Mouse (Mus musculus) kidney, embryonic 14.5 days (tissue): ENCODE measurements around the gene Pim1. TPM values are rescaled to one million over a fixed set of nuclear protein-coding genes. Genes with fewer than 3 reads are reported as not detected.
A peak's percentile ranks its signal among the peaks of the same experiment; 100 is the strongest.
"Not testable (repeated sequence)": the region's sequence is repeated elsewhere in the genome, so short reads cannot be mapped to it uniquely, and the experiment has no call there.

Experiments
- ATAC-seq: fragments of 200-750 bp; cut with Nextera tagmentation; 2 replicates; pipeline ENCODE4 v1.8.0; 2017; ENCODE audit warnings: moderate number of reproducible peaks, mild to moderate bottlenecking, moderate TSS enrichment, moderate library complexity; ENCODE audit not compliant: low FRiP score, low TSS enrichment
- H3K27ac ChIP-seq: fragments of 300-500 bp; sonication (generic); 2 replicates; pipeline ENCODE4 v1.5.1; 2014; ENCODE audit warnings: low read depth, mild to moderate bottlenecking, low read length, moderate library complexity, mixed read lengths
- H3K27me3 ChIP-seq: fragments of 300-500 bp; sonication (generic); 2 replicates; pipeline ENCODE4 v1.6.1; 2014; ENCODE audit warnings: mild to moderate bottlenecking, low read length; ENCODE audit not compliant: control insufficient read depth, insufficient read depth
- H3K36me3 ChIP-seq: fragments of 300-500 bp; sonication (generic); 2 replicates; pipeline ENCODE4 v1.6.1; 2014; ENCODE audit warnings: low read length, mixed read lengths; ENCODE audit not compliant: control insufficient read depth, insufficient read depth
- H3K4me1 ChIP-seq: fragments of 300-500 bp; sonication (generic); 2 replicates; pipeline ENCODE4 v1.6.1; 2014; ENCODE audit warnings: low read length, mixed read lengths; ENCODE audit not compliant: control insufficient read depth, insufficient read depth
- H3K4me2 ChIP-seq: fragments of 300-500 bp; sonication (generic); replicated peaks from 2 replicates; pipeline ENCODE4 v1.6.1; 2014; ENCODE audit warnings: low read depth, mild to moderate bottlenecking, low read length
- H3K4me3 ChIP-seq: fragments of 300-500 bp; sonication (generic); 2 replicates; pipeline ENCODE4 v1.5.1; 2014; ENCODE audit warnings: mild to moderate bottlenecking, low read length
- H3K9ac ChIP-seq: fragments of 300-500 bp; sonication (generic); 2 replicates; pipeline ENCODE4 v1.6.1; 2014; ENCODE audit warnings: low read depth, mild to moderate bottlenecking, low read length, moderate library complexity
- H3K9me3 ChIP-seq: fragments of 300-500 bp; sonication (generic); 2 replicates; pipeline ENCODE4 v1.6.1; 2016; ENCODE audit warnings: low read length; ENCODE audit not compliant: control insufficient read depth
- WGBS: fragments of 180-500 bp; shearing (Covaris S2); extraction: QIAGEN DNeasy Blood & Tissue Kit; methylation state at CpG from one replicate; pipeline ENCODE4 v1.1.7; 2014; 5-methylcytosine and 5-hydroxymethylcytosine counted together
- polyA plus RNA-seq: library from polyadenylated mRNA; unstranded; fragments of >200 nt; fragmentation: Nextera tagmentation; extraction: Ambion mirVana; gene quantifications from 2 replicates; pipeline ENCODE4 v1.2.1, GENCODE M21; 2014

The Pim1 gene
- polyA plus RNA-seq, 1 experiment from 2014 or later, result 12.6 TPM

- peak overlapping the region; percentile 9; the same call in 1 of the 2 replicates for H3K4me3 ChIP-seq
- peak overlapping the region; percentile 32 for H3K4me2 ChIP-seq
- H3K36me3 ChIP-seq, result no peaks in the 10 kb centered on the region
- H3K9ac ChIP-seq, result peak overlapping the region; percentile 49; the same call in 1 of the 2 replicates
- peak overlapping the region; percentile 84 for H3K27ac ChIP-seq
- no peaks in the 10 kb centered on the region for H3K27me3 ChIP-seq
- H3K4me1 ChIP-seq, result peaks cover 13% of the 10 kb centered on the region
- peak; percentile 87 for ATAC-seq
- no peaks in the 10 kb centered on the region for H3K9me3 ChIP-seq
- WGBS, result 5% methylated on average over 34 of the region's 34 CpGs
These were observed 39.4 kb upstream of the Pim1 start for GRCm38 (mm10) chr17:29450899-29451840.

GRCm38 (mm10) chr17:29451841-29452210, 38.7 kb upstream of the Pim1 start:
- Histone ChIP-seq H3K9ac (no peak overlapping the region), H3K4me2 (no peak overlapping the region), H3K27ac (peak overlapping the region; percentile 84; the same call in 1 of the 2 replicates), H3K27me3 (no peaks in the 10 kb centered on the region), H3K36me3 (no peaks in the 10 kb centered on the region), H3K4me1 (peaks cover 13% of the 10 kb centered on the region), H3K4me3 (no peak overlapping the region), H3K9me3 (no peaks in the 10 kb centered on the region)
- no peak for ATAC-seq
- WGBS, result 41% methylated on average over 8 of the region's 8 CpGs

GRCm38 (mm10) chr17:29454119-29454518, 36.4 kb upstream of the Pim1 start:
- not testable (repeated sequence) for H3K9me3 ChIP-seq, H3K27me3 ChIP-seq, H3K27ac ChIP-seq, H3K4me3 ChIP-seq, H3K9ac ChIP-seq, ATAC-seq, H3K36me3 ChIP-seq, H3K4me2 ChIP-seq
- H3K4me1 ChIP-seq, result peaks cover 21% of the 10 kb centered on the region
- WGBS, result 90% methylated on average over 2 of the region's 3 CpGs

GRCm38 (mm10) chr17:29455411-29456120, 35.0 kb upstream of the Pim1 start:
- Histone ChIP-seq H3K36me3 (no peaks in the 10 kb centered on the region), H3K4me1 (peaks cover 29% of the 10 kb centered on the region)

GRCm38 (mm10) chr17:29456476-29456875, 34.1 kb upstream of the Pim1 start:
- Histone ChIP-seq H3K27ac (no peak overlapping the region), H3K36me3 (no peaks in the 10 kb centered on the region), H3K4me1 (peaks cover 20% of the 10 kb centered on the region), H3K27me3 (no peaks in the 10 kb centered on the region), H3K9ac (no peak overlapping the region), H3K4me2 (no peak overlapping the region), H3K9me3 (no peaks in the 10 kb centered on the region), H3K4me3 (no peak overlapping the region)
- 100% methylated on average over 4 of the region's 4 CpGs for WGBS
- no peak for ATAC-seq

More at GRCm38 (mm10) chr17:29455411-29456120, 35.0 kb upstream of the Pim1 start:
- H3K9me3 ChIP-seq, result no peaks in the 10 kb centered on the region
- no peak for ATAC-seq
- no peak overlapping the region for H3K27ac ChIP-seq
- no peak overlapping the region for H3K4me2 ChIP-seq
- H3K4me3 ChIP-seq, result no peak overlapping the region
- H3K27me3 ChIP-seq, result no peaks in the 10 kb centered on the region
- WGBS, result 87% methylated on average over 9 of the region's 9 CpGs
- no peak overlapping the region for H3K9ac ChIP-seq

- H3K4me2 ChIP-seq, result no peak overlapping the region
- H3K9me3 ChIP-seq, result no peaks in the 10 kb centered on the region
- H3K4me3 ChIP-seq, result no peak overlapping the region
- peaks cover 16% of the 10 kb centered on the region for H3K4me1 ChIP-seq
- no peak overlapping the region for H3K9ac ChIP-seq
- no peaks in the 10 kb centered on the region for H3K27me3 ChIP-seq
- no peaks in the 10 kb centered on the region for H3K36me3 ChIP-seq
- 81% methylated on average over 2 of the region's 2 CpGs for WGBS
- ATAC-seq, result no peak
- no peak overlapping the region for H3K27ac ChIP-seq
These were observed 33.6 kb upstream of the Pim1 start for GRCm38 (mm10) chr17:29456926-29457325.

- Histone ChIP-seq H3K9me3 (no peaks in the 10 kb centered on the region), H3K36me3 (no peaks in the 10 kb centered on the region), H3K27me3 (no peaks in the 10 kb centered on the region), H3K4me3 (no peak overlapping the region), H3K4me1 (peaks cover 16% of the 10 kb centered on the region), H3K9ac (peak overlapping the region; percentile 1; the same call in 1 of the 2 replicates), H3K27ac (no peak overlapping the region), H3K4me2 (no peak overlapping the region)
- no peak for ATAC-seq
- 44% methylated on average over 11 of the region's 11 CpGs for WGBS
These were observed 32.6 kb upstream of the Pim1 start for GRCm38 (mm10) chr17:29457795-29458560.

- H3K4me3 ChIP-seq, result peak overlapping the region; percentile 2
- H3K27ac ChIP-seq, result peak overlapping the region; percentile 80
These were observed 31.0 kb upstream of the Pim1 start for GRCm38 (mm10) chr17:29459321-29460118.

More at GRCm38 (mm10) chr17:29459321-29460118, 31.0 kb upstream of the Pim1 start:
- peaks cover 27% of the 10 kb centered on the region for H3K4me1 ChIP-seq
- peak; percentile 40 for ATAC-seq
- WGBS, result 3% methylated on average over 24 of the region's 24 CpGs
- H3K9me3 ChIP-seq, result no peaks in the 10 kb centered on the region
- H3K9ac ChIP-seq, result peak overlapping the region; percentile 14
- H3K36me3 ChIP-seq, result no peaks in the 10 kb centered on the region
- H3K27me3 ChIP-seq, result no peaks in the 10 kb centered on the region
- H3K4me2 ChIP-seq, result peak overlapping the region; percentile 46
